Mouse (Mus musculus) testis, adult 2 months (tissue): ENCODE measurements around the gene Glul.

Source experiments
- CTCF ChIP-seq: fragments of 200-500 bp; IDR thresholded peaks from 2 replicates; pipeline ENCODE4 v1.5.1; 2012; ENCODE audit warnings: low read depth, mild to moderate bottlenecking, inconsistent platforms, low read length, moderate library complexity; ENCODE audit not compliant: control insufficient read depth, insufficient read depth, insufficient replicate concordance
- POLR2A ChIP-seq: fragments of 200-500 bp; IDR thresholded peaks from 2 replicates; pipeline ENCODE4 v1.6.1; 2012; ENCODE audit warnings: low read depth, mild to moderate bottlenecking, inconsistent platforms, low read length, moderate library complexity; ENCODE audit not compliant: control insufficient read depth

- TF ChIP-seq CTCF: no peak
- TF ChIP-seq POLR2A: no peak
These were observed 48.1 kb downstream of the Glul start for GRCm38 (mm10) chr1:153947837-153948236.
